Mouse (Mus musculus) kidney, postnatal 0 days (tissue): Measurements from ENCODE around the gene Dock4. TPM values are rescaled to one million over a fixed set of nuclear protein-coding genes. Genes with fewer than 3 reads are reported as not detected.
A peak's percentile ranks its signal among the peaks of the same experiment; 100 is the strongest.

Experiments used
- ATAC-seq: fragments of 200-750 bp; cut with Nextera tagmentation; replicated peaks from 2 replicates; pipeline ENCODE4 v1.8.0; 2017; ENCODE audit warnings: low read depth, moderate number of reproducible peaks, moderate TSS enrichment, moderate library complexity; ENCODE audit not compliant: low FRiP score
- DNase-seq: peaks from one replicate; pipeline ENCODE4 v3.0.0-alpha.2; 2016; ENCODE audit warnings: low spot score
- H3K27ac ChIP-seq: fragments of 300-500 bp; sonication (generic); 2 replicates; pipeline ENCODE4 v1.5.1; 2014; ENCODE audit warnings: mild to moderate bottlenecking
- H3K27me3 ChIP-seq: fragments of 300-500 bp; sonication (generic); 2 replicates; pipeline ENCODE4 v1.6.1; 2014; ENCODE audit warnings: low read length, mixed read lengths; ENCODE audit not compliant: insufficient read depth
- H3K36me3 ChIP-seq: fragments of 300-500 bp; sonication (generic); 2 replicates; pipeline ENCODE4 v1.6.1; 2014; ENCODE audit warnings: low read length, mixed read lengths; ENCODE audit not compliant: insufficient read depth
- H3K4me1 ChIP-seq: fragments of 300-500 bp; sonication (generic); replicated peaks from 2 replicates; pipeline ENCODE4 v1.6.1; 2014; ENCODE audit warnings: antibody characterized with exemption, low read length, mixed read lengths; ENCODE audit not compliant: insufficient read depth
- H3K4me2 ChIP-seq: fragments of 300-500 bp; sonication (generic); 2 replicates; pipeline ENCODE4 v1.6.1; 2014; ENCODE audit warnings: mild to moderate bottlenecking, low read length, moderate library complexity, mixed read lengths
- H3K4me3 ChIP-seq: fragments of 300-500 bp; sonication (generic); replicated peaks from 2 replicates; pipeline ENCODE4 v1.5.1; 2014; ENCODE audit warnings: low read depth, low read length
- H3K9ac ChIP-seq: fragments of 300-500 bp; sonication (generic); 2 replicates; pipeline ENCODE4 v1.6.1; 2014; ENCODE audit warnings: low read depth, low read length
- H3K9me3 ChIP-seq: fragments of 300-500 bp; sonication (generic); replicated peaks from 2 replicates; pipeline ENCODE4 v1.6.1; 2016; ENCODE audit warnings: low read length, inconsistent platforms, mixed read lengths
- CTCF ChIP-seq: IDR thresholded peaks from 2 replicates; pipeline ENCODE4 v1.5.1; 2016; ENCODE audit warnings: antibody characterized with exemption, low read depth, mild to moderate bottlenecking, moderate library complexity
- WGBS: fragments of 180-500 bp; shearing (Covaris S2); extraction: QIAGEN DNeasy Blood & Tissue Kit; methylation state at CpG from one replicate; pipeline ENCODE4 v1.1.7; 2014; 5-methylcytosine and 5-hydroxymethylcytosine counted together
- polyA plus RNA-seq: library from polyadenylated mRNA; unstranded; fragments of >200 nt; fragmentation: Nextera tagmentation; extraction: Ambion mirVana; gene quantifications from 2 replicates; pipeline ENCODE4 v1.2.1, GENCODE M21; 2015

Dock4 gene
- polyA plus RNA-seq, 1 experiment from 2014 or later = 7.0 TPM

DNA sequence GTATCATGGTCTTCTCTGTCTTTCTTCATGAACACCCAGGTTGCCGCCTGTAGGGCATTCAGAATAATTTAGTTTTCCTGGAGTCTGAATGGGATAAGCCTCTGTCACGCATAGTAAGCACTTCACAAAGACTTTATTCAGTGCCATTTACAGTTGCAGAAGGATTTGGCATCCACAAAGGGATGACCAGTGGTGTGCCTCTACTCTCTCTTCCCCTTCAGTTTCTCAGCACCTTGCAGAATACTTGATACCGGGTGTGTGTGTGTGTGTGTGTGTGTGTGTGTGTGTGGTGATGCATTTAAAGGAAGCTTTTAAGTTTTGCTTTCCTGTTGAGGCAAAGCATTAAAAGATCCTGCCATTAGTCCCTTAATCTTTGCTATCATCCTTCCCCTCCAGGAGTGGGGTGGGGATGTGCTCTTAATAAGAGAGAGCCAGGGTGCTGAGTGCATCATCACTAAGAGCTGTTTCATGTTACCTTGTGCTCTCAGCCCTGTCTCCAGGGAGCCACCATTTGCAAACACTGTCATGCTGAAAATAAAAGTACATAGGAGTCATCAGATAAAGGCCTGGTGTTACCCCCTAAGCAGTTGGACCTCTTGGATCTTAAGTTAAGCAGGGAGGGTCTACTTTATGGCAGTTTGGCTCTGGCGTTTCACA, 211.6 kb downstream of the Dock4 start:
- Histone ChIP-seq H3K27me3 (no peaks in the 10 kb centered on the region), H3K9ac (no peak overlapping the region), H3K4me3 (no peak overlapping the region), H3K27ac (no peak overlapping the region), H3K4me1 (no peaks in the 10 kb centered on the region), H3K4me2 (no peak overlapping the region), H3K9me3 (no peaks in the 10 kb centered on the region), H3K36me3 (no peaks in the 10 kb centered on the region)
- TF ChIP-seq CTCF = no peak
- DNase-seq (no peak), ATAC-seq (no peak)
- WGBS = 67% methylated on average over 4 of the region's 4 CpGs

DNA sequence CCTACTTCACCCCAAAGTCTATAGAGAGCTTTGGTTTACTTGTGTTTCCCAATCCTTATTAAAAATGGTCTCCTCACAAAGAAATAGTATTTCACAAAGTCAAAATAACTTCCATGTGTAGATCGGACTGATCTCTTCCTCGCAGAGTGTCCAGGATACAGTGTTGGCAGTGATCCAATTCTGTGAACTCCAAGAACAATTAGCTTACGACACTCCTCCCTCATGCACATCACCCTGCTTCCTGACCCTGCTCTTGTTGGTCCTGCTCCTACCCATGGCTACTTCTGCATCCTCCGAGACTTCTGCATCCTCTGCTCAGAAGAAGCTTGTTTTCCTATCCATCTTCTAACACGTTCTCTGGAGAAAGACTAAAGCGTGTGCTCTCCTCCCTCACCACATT, 213.9 kb downstream of the Dock4 start:
- H3K4me1 ChIP-seq = no peaks in the 10 kb centered on the region
- H3K27me3 ChIP-seq = no peaks in the 10 kb centered on the region
- no peak overlapping the region for H3K9ac ChIP-seq
- no peak for ATAC-seq
- H3K4me2 ChIP-seq = no peak overlapping the region
- H3K36me3 ChIP-seq = no peaks in the 10 kb centered on the region
- H3K27ac ChIP-seq = no peak overlapping the region
- no peaks in the 10 kb centered on the region for H3K9me3 ChIP-seq
- no peak for TF ChIP-seq CTCF
- peak; percentile 51 for DNase-seq
- H3K4me3 ChIP-seq = no peak overlapping the region
- 55% methylated on average over 6 of the region's 6 CpGs for WGBS

DNA sequence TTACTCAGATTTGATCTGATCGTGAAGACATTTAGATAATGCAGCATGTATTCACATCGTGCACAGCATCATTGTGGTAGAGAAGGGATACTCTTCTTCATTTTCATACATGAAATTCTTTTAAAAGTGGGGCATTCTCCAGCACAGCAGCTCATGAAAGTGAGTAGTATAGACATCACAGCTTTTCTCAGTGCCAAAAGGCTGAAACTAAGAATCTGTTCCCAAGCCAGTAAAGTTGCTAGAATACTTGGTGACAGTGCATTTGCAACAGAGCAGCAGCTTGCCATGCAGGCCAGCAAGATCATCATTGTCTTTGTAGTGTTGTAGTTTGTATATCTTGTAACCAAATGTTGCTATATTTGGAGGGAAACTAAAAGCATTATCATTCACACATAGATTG, 223.7 kb downstream of the Dock4 start:
- Histone ChIP-seq H3K9me3 (no peaks in the 10 kb centered on the region), H3K9ac (no peak overlapping the region), H3K4me2 (no peak overlapping the region), H3K27ac (no peak overlapping the region), H3K4me1 (no peaks in the 10 kb centered on the region), H3K27me3 (no peaks in the 10 kb centered on the region), H3K36me3 (no peaks in the 10 kb centered on the region), H3K4me3 (no peak overlapping the region)
- DNase-seq (no peak), ATAC-seq (no peak)
- TF ChIP-seq CTCF = no peak
- WGBS = 92% methylated on average over 2 of the region's 2 CpGs

DNA sequence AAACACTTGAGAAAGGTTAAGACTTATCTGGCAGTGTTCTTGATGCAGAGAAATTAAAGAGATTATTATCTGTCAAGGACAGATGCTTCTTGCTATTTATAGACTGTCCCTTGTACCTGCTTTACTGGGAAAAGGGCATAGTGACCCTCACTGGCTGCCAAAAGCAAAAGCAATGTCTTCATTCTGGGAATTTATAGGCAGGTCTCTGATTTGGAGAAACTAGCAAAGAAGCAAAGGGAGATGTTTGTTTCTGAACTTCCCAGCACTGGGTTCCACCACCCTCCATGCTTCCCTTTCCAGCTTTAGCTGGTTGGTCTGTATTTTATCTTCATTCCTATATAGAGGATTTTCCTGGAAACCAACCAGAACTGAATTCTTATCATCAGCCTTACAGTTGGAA, 225.0 kb downstream of the Dock4 start:
- H3K36me3 ChIP-seq = no peaks in the 10 kb centered on the region
- DNase-seq (no peak), ATAC-seq (no peak)
- no peak overlapping the region for H3K4me2 ChIP-seq
- no peak overlapping the region for H3K27ac ChIP-seq
- H3K9ac ChIP-seq = no peak overlapping the region
- H3K4me3 ChIP-seq = no peak overlapping the region
- H3K9me3 ChIP-seq = no peaks in the 10 kb centered on the region
- no peak for TF ChIP-seq CTCF
- H3K27me3 ChIP-seq = no peaks in the 10 kb centered on the region
- no peaks in the 10 kb centered on the region for H3K4me1 ChIP-seq

DNA sequence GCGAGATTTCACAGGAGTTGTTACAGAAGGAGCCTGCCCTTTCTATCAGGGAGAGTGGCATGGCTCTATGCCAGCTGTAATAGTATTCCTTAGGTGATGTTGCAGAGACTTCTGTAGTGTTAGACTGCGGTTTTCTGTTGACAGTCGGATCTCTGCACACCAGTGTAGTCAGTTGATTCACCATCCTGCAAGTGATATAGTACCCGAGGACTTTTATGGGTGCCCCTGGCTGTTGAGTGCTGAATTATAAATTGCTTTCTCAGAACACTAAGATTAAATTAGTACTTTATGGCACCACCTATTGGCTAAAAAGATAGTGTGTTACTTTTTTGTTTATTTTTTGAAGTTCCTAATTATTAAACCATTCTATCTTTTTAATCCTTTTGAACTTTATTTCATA, 234.0 kb downstream of the Dock4 start:
- no peaks in the 10 kb centered on the region for H3K36me3 ChIP-seq
- no peaks in the 10 kb centered on the region for H3K27me3 ChIP-seq
- ATAC-seq = no peak
- DNase-seq = peak; percentile 40
- no peaks in the 10 kb centered on the region for H3K4me1 ChIP-seq
- H3K9ac ChIP-seq = no peak overlapping the region
- no peaks in the 10 kb centered on the region for H3K9me3 ChIP-seq
- no peak overlapping the region for H3K27ac ChIP-seq
- H3K4me2 ChIP-seq = no peak overlapping the region
- TF ChIP-seq CTCF = peak; percentile 46
- no peak overlapping the region for H3K4me3 ChIP-seq
- WGBS = 53% methylated on average over 4 of the region's 4 CpGs

DNA sequence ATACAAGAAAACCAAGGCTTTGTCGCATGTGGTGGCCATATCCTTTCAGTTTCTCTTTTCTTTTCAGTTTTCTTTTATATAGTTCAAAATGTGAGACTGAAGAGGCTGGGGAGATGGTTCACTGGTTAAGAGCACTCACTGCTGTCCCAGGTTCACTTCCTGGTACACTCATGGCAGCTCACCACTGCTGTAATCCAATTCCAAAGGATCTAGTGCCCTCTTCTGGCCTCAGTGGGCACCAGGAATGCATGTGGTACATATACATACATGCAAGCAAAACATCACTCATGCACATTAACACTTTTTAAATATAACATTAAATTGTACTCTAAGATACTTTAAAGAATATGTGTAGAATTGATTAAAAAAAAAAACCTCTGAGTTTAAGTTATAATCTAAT, 234.8 kb downstream of the Dock4 start:
- no peak overlapping the region for H3K4me3 ChIP-seq
- DNase-seq (peak; percentile 35), ATAC-seq (no peak)
- no peak overlapping the region for H3K4me2 ChIP-seq
- no peaks in the 10 kb centered on the region for H3K36me3 ChIP-seq
- H3K27ac ChIP-seq = no peak overlapping the region
- H3K9me3 ChIP-seq = no peaks in the 10 kb centered on the region
- TF ChIP-seq CTCF = peak; percentile 73
- H3K4me1 ChIP-seq = no peaks in the 10 kb centered on the region
- 94% methylated on average over 1 of the region's 1 CpGs for whole genome bisulfite sequencing
- H3K27me3 ChIP-seq = no peaks in the 10 kb centered on the region
- H3K9ac ChIP-seq = no peak overlapping the region

DNA sequence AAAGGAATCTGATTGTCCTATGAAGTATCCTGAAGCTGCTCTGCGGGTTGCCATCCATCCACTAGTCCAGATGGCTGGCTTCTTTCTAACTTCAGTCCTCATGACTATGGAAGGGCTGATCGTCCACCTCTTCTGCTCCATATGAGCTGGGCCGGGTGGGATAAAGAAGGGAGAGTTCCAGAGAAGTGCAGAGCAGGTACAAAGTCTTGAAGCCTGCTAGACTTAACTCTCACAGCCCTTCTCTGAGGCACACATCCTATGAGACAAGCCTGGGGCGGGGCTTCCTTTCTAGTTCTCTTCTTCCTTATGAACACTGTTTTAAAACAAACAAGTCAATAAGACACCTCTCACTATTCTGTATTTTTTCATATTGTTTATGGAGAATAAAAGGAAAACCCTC, 245.7 kb downstream of the Dock4 start:
- H3K4me2 ChIP-seq = no peak overlapping the region
- H3K27ac ChIP-seq = no peak overlapping the region
- no peaks in the 10 kb centered on the region for H3K36me3 ChIP-seq
- ATAC-seq = no peak
- no peaks in the 10 kb centered on the region for H3K4me1 ChIP-seq
- no peak overlapping the region for H3K4me3 ChIP-seq
- no peaks in the 10 kb centered on the region for H3K27me3 ChIP-seq
- no peaks in the 10 kb centered on the region for H3K9me3 ChIP-seq
- WGBS = 89% methylated on average over 4 of the region's 4 CpGs
- no peak for TF ChIP-seq CTCF
- no peak for DNase-seq
- H3K9ac ChIP-seq = no peak overlapping the region
